Mouse (Mus musculus): Measurements from ENCODE around the gene Ubr2.
A peak's percentile ranks its signal among the peaks of the same experiment; 100 is the strongest.

The Ubr2 gene

GRCm38 (mm10) chr17:47002401-47002800 lies 8.0 kb downstream of the Ubr2 start:
- no peak for DNase-seq

DNA sequence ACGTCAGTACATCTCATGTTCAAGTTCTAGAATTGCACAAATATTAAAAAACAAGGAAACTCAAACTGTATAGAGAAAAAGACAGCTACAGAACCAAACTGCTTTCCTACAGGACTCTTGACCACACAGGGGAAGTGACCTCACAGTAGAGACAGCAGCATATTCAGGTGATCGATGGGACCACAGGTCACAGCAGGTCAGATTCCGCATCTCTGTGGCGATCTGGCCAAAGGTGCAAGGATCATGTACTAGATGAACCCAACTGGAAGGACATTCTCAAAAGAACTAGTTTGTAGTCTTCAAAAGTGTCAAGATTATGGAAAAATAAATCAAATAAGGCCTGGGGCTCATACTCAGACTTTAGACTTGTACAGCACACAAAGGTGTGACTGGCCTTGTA lies 11.5 kb downstream of the Ubr2 start:
- DNase-seq = no peak

- no peak for DNase-seq
Observed at GRCm38 (mm10) chr17:46996484-46996883, 13.9 kb downstream of the Ubr2 start.

GRCm38 (mm10) chr17:46995621-46996020 lies 14.7 kb downstream of the Ubr2 start:
- DNase-seq = no peak

DNA sequence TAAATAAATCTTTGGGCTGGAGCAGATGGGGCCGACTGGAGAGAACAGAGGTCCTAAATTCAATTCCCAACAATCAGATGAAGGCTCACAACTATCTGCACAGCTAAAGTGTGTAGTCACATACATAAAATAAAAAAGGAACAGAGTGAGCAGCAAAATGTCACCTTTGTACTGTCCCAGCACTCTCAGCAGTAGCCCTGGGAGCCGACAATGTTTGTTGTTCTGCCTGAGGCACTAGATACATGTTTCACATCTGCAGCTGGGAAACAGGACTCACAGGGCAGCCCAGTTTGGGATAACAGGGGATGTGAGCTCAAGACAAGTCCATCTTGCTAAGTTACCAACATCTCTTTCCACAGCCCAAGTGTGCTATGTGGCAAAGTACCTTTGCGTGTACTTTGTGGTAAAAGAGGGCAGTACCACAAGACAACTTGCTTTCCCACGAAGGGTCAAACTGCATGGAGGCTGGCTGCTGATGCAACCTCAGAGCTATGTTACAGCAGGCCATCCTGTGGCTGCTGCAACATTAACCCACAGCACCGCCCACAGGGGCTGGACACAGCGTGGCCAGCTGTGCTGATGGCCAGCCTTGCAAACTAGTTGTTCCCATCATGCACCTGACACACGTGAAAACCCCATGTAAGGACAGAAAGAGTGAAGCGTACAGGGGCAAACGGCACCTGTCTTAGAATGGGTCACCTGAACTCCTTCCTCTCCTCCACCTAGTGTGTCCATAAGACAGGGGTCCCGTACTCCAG lies 15.5 kb downstream of the Ubr2 start:
- no peak for DNase-seq

DNA sequence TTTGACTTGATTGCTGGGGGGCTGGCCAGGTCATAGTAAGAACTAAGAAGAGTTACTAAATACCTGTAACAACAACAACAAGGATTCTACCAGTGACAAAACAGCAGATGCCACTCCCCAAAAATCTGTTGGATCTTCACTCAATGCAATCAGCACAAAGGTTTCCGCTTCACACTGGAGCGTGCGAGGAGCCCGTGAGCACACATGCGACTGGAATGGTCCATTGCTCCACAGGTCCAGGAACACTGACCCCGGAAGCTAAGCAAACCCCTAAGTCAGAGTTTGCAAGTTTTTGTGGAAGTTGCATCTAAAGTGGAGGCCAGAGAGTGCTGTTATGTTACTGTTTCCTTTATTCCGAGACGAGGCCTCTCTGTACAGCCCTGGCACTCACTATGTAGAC lies 16.7 kb downstream of the Ubr2 start:
- DNase-seq = no peak

GRCm38 (mm10) chr17:46987631-46988030 lies 22.7 kb downstream of the Ubr2 start:
- no peak for DNase-seq

GRCm38 (mm10) chr17:46980050-46980449 lies 30.3 kb downstream of the Ubr2 start:
- DNase-seq = no peak

DNA sequence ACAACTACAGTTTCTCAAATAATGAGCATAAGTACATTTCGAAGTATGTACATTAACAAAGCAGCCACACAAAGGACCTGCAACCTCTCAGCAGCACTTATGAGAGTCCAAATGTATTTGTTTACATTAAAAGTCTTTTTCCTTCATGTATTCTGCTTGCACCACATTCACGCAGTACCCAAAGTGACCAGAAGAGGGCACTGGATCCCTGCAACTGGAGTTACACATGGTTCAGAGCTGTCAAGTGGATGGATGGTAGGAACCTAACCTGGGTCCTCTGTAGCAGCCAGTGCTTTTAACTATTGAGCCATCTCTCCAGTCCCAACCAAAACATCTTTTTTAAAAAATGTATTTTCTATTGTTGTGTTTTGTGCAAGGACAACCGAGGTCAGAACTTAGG lies 35.2 kb downstream of the Ubr2 start:
- peak; percentile 73 for DNase-seq

- no peak for DNase-seq
Observed at GRCm38 (mm10) chr17:46972603-46973002, 37.8 kb downstream of the Ubr2 start.

DNA sequence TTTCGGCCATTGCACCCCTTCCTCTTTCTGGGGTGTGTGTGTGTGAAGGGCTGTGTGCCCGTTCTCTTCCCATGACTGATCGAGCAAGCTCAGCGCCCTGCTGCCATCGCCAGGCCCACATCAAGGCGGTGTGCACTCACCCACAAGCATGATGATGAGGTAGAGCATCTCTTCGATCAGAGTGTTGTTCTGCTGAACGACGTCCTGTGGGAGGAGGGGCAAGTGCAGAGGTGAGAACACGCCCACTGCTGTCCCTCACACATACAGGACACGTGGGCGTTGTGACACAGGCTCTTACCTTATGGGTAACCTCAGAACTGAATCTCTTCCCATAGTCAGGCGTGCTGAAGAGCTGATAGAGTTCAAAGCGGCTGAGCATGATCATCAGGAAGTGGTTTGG lies 43.5 kb downstream of the Ubr2 start:
- DNase-seq = no peak

- no peak for DNase-seq
Observed at GRCm38 (mm10) chr17:46963186-46963585, 47.2 kb downstream of the Ubr2 start.

DNA sequence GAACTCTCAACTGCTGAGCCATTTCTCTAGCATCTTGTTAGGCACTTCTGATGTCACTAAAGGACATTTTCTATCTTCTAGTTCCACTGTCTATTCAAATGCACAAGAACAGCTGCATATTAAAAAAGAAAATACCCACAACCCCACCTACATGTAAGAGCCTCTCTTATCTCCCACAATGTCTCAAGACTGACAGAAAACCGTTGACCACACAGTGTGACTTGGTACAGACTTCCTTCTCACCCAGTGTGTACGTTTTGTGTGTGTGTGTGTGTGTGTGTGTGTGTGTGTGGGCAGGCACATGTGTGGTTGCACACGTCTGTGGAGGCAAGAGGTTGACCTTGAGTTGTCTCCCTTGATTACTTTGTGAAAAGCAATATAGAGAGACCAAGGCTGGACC lies 48.2 kb downstream of the Ubr2 start:
- DNase-seq = no peak

GRCm38 (mm10) chr17:46960216-46960615 lies 50.1 kb downstream of the Ubr2 start:
- no peak for DNase-seq

DNA sequence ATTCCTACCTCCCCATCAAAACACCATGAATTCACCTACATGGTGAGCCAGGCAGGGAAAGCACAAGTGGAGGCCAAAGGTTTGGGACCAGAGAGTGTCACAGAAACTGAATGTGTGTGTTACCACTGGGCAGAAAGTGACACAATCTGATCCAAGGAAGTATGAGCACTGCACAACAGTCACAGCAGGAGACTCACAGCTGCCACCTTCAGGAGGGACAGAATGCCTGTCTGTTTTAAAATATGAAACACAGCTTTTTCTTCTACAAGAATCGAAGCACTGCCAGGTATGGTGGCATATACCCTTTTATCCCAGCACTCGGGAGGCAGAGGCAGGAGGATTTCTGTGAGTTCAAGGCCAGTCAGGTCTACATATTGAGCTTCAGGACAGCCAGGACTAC lies 52.3 kb downstream of the Ubr2 start:
- no peak for DNase-seq

DNA sequence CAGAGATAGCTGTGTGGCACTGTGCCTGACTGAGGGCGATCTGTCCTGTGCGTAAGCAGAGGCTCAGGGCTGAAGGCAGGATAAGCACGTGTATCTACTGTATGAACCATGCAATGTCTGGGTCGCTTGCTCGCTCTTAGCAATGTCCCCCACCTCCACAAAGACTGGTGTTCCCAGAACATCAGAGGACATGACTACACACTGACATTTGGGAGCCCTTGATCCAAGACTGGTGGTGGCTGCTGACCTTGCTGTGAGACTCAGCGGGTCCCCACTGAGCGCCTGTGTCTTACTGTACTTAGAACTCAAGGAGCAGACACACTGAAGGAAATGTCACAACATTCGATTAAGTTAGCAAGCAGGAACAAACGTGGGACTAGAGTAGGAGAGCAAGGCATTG lies 64.1 kb downstream of the Ubr2 start:
- DNase-seq = no peak

DNA sequence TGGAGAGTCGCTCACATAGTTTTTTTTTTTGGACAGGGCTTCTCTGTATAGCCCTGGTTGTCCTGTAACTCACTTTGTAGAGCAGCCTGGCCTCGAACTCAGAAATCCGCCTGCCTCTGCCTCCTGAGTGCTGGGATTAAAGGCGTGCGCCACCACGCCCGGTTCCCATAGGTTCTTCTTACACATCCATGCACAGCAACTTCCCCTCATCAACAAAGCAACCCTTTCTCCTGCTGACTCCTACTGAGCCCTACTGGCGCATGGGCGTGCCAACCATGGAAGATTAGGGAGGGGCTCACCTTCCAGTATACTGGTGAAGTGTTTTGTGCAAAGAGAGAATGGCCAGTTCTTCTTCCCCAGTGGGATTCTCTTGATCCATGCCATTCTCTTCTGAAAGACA lies 67.9 kb downstream of the Ubr2 start:
- no peak for DNase-seq

GRCm38 (mm10) chr17:46940461-46940860 lies 69.9 kb downstream of the Ubr2 start:
- no peak for DNase-seq

DNA sequence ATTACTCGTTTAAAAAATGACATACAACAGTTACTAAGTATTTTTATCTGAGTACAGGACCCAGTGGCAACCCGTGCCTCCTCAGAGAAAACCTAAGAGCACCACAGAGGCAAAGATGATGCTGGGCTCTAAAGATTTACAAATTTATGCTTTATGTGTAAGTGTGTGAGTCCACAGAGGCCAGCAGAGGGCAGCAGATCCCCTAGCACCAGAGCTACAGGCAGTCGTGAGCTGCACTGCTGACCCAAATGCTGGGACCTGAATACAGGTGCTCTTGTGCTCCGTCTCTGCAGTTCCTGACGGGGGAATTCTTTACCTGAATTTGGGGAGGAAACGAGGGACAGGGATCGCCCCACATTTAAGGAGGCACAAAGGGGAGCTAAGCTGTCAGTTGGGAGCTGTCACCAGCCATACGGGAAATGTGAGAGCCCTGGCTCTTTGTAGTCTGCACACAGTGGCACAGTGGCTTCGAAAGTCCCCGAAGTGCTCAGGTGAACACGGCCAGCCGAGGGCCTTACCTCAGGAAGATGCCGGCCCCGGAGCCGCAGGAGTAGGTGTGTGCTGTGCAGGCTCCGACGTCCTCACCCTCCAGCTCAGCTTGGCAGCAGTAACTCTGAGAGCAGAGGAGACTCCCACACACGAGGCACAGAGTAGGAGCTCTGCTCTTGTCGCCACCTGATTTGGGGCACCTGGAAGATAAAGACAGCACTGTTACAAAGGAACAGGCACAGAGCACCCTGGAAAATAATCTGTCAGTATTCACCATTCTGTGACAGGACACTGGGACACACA lies 76.6 kb downstream of the Ubr2 start:
- peak; percentile 61 for DNase-seq

DNA sequence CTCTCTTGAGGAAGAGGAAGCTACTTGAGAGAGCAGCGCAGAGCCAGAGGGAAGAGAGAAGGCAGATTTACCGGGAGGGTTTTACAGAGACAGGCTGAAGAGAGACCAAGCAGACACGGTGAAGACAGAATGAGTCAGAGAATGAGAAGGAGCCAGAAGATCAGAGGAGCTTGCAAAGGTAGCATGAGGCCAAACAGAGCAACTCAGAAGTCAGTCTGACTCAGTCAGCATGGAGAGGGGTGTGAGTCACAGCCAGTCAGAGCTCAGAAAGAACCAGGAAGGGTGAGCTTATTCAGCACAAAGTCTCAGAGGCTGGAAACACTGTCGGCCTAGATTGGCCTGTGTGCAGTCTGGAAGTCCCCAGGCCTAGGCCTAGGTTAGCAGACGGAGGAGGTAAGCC lies 77.4 kb downstream of the Ubr2 start:
- no peak for DNase-seq

DNA sequence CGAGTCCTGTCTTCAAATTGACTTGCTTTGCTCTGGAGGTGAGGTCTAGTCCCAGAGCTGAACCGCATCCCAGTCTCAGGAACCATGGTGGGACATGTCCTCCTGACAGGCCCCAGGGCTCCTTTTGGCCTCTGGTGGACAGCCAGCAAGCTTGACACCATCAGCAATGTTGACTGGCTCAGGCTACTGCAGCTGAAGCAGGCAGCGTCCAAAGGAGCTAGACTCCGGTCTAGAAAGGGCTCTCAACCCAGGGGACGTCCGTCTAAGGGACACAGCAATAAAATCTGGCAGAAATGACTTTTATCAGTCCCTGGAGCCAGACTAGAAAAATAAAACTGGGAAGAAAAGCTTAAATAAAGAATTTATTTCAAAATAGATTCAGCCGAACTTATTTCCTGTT lies 80.5 kb downstream of the Ubr2 start:
- DNase-seq = no peak

- DNase-seq = no peak
Observed at GRCm38 (mm10) chr17:46929277-46929676, 81.1 kb downstream of the Ubr2 start.

DNA sequence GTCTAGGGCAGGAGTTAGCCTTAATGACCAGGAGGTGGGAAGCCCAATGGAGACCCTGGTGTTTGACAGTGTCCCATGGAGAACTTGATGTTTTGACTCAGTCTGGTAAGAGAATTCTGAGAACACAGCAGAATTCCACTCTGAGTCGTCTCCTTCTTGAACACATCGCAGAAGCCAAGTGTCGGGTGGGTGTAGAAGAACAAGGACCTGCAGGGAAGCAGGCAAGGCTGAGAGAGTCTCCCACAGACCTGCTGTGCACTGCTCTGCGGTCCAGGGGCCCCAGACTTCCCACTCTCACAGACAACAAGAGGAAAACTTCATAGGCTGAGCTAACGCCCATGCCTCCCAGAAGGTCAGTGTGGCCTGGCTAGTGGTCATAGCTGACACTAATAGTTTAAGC lies 82.6 kb downstream of the Ubr2 start:
- DNase-seq = no peak

DNA sequence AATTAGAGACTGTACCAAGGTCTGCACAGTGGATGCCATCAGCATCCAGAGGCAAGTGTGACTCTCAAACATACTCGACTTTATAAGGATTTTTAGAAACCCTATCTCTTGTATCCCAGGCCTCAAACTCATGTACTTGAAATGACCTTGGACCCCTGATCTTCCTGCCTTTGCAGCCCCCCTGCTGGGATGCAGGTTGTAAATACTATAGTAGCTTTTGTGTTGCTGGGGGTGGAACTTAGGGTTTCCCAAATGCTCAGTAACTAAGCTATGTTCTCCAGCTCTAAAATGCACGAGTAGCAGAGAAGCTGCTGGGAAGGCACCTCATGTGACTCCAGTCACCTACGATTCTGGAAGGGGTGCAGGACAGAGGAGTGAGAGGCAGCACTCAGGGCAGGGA lies 83.4 kb downstream of the Ubr2 start:
- DNase-seq = no peak

GRCm38 (mm10) chr17:46926192-46926591 lies 84.2 kb downstream of the Ubr2 start:
- DNase-seq = no peak
